Mouse (Mus musculus): ENCODE measurements around the gene Zfp622. TPM values are rescaled to one million over a fixed set of nuclear protein-coding genes. Genes with fewer than 3 reads are reported as not detected.

The Zfp622 gene
- polyA plus RNA-seq, 1 experiment = 29.7 TPM

DNA sequence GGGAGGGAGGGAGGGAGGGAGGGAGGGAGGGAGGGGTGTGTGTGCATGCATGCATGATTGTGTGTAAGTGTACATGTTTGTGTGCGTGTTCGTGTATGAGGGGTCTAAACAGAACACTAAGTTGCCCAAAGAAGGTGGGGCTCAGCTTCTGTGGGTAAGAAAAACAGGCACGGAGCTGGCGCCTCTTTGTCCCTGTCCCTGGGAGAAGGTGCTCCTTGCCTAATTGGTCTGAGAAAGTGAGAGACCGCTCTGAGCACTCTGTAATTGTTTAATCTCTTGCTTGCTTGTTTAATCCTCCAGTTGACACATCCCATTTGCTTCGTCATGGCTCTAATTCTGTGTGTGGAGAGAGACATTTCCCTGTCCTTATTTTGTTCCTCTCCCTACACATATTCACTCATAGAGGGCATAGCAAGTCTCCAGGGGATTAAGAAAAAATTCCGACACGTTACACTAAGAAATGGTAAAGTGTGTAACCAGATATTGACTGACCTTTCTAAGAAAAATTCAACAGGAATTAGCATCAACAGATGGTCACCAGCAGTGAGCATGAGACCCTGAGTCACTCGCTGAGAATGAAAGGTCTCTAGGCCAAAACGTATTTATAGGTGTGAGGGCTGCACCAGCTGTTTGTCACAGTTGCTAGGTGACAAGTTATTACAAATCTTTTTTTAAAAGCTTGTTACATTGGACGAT, 27.6 kb upstream of the Zfp622 start:
- Histone ChIP-seq H3K27ac (ENCODE audit: insufficient read depth, low read length) (no peak overlapping the region), H3K4me1 (ENCODE audit: control insufficient read depth, insufficient read depth, low read length) (no peaks in the 10 kb centered on the region), H3K4me3 (replicated peaks; ENCODE audit: insufficient read depth, low read depth, low read length) (no peak overlapping the region), H3K27me3 (ENCODE audit: control insufficient read depth, insufficient read depth, low read length) (no peaks in the 10 kb centered on the region)
- no peak for TF ChIP-seq POLR2A (IDR thresholded peaks at IDR 0.05; ENCODE audit: borderline replicate concordance, insufficient read depth, low read length)
- DNase-seq = no peak
- WGBS = 55% methylated on average over 11 of the region's 11 CpGs

GRCm38 (mm10) chr15:25957651-25958050, 26.5 kb upstream of the Zfp622 start:
- DNase-seq = no peak
- no peak overlapping the region for H3K27ac ChIP-seq (ENCODE audit: insufficient read depth, low read length)
- 86% methylated on average over 10 of the region's 10 CpGs for WGBS
- no peak overlapping the region for H3K4me3 ChIP-seq (replicated peaks; ENCODE audit: insufficient read depth, low read depth, low read length)
- H3K4me1 ChIP-seq (ENCODE audit: control insufficient read depth, insufficient read depth, low read length) = no peaks in the 10 kb centered on the region
- no peaks in the 10 kb centered on the region for H3K27me3 ChIP-seq (ENCODE audit: control insufficient read depth, insufficient read depth, low read length)
- TF ChIP-seq POLR2A (IDR thresholded peaks at IDR 0.05; ENCODE audit: borderline replicate concordance, insufficient read depth, low read length) (no peak), CTCF (IDR thresholded peaks at IDR 0.05; ENCODE audit: borderline replicate concordance, insufficient read depth, low read depth, low read length) (no peak)

GRCm38 (mm10) chr15:25959375-25959774, 24.8 kb upstream of the Zfp622 start:
- Histone ChIP-seq H3K4me3 (replicated peaks; ENCODE audit: insufficient read depth, low read depth, low read length) (no peak overlapping the region), H3K27ac (ENCODE audit: insufficient read depth, low read length) (no peak overlapping the region), H3K4me1 (ENCODE audit: control insufficient read depth, insufficient read depth, low read length) (no peaks in the 10 kb centered on the region), H3K27me3 (ENCODE audit: control insufficient read depth, insufficient read depth, low read length) (no peaks in the 10 kb centered on the region)
- DNase-seq = peak in 1 of 2 experiments; percentile 50
- WGBS = 16% methylated on average over 5 of the region's 5 CpGs
- no peak for TF ChIP-seq POLR2A (IDR thresholded peaks at IDR 0.05; ENCODE audit: borderline replicate concordance, insufficient read depth, low read length)
- TF ChIP-seq CTCF (IDR thresholded peaks at IDR 0.05; ENCODE audit: borderline replicate concordance, insufficient read depth, low read depth, low read length) = peak; percentile 29; the same call in 1 of the 2 replicates

GRCm38 (mm10) chr15:25960231-25960630, 23.9 kb upstream of the Zfp622 start:
- no peaks in the 10 kb centered on the region for H3K4me1 ChIP-seq (ENCODE audit: control insufficient read depth, insufficient read depth, low read length)
- H3K4me3 ChIP-seq (replicated peaks; ENCODE audit: insufficient read depth, low read depth, low read length) = no peak overlapping the region
- WGBS = 93% methylated on average over 5 of the region's 5 CpGs
- DNase-seq = no peak
- TF ChIP-seq POLR2A (IDR thresholded peaks at IDR 0.05; ENCODE audit: borderline replicate concordance, insufficient read depth, low read length) (no peak), CTCF (IDR thresholded peaks at IDR 0.05; ENCODE audit: borderline replicate concordance, insufficient read depth, low read depth, low read length) (no peak)
- no peak overlapping the region for H3K27ac ChIP-seq (ENCODE audit: insufficient read depth, low read length)
- no peaks in the 10 kb centered on the region for H3K27me3 ChIP-seq (ENCODE audit: control insufficient read depth, insufficient read depth, low read length)

- H3K27ac ChIP-seq (ENCODE audit: insufficient read depth, low read length) = no peak overlapping the region
- H3K4me3 ChIP-seq (replicated peaks; ENCODE audit: insufficient read depth, low read depth, low read length) = no peak overlapping the region
- no peaks in the 10 kb centered on the region for H3K27me3 ChIP-seq (ENCODE audit: control insufficient read depth, insufficient read depth, low read length)
- no peaks in the 10 kb centered on the region for H3K4me1 ChIP-seq (ENCODE audit: control insufficient read depth, insufficient read depth, low read length)
- TF ChIP-seq POLR2A (IDR thresholded peaks at IDR 0.05; ENCODE audit: borderline replicate concordance, insufficient read depth, low read length) = no peak
- TF ChIP-seq CTCF (IDR thresholded peaks at IDR 0.05; ENCODE audit: borderline replicate concordance, insufficient read depth, low read depth, low read length) = no peak
- WGBS = 84% methylated on average over 6 of the region's 6 CpGs
- no peak for DNase-seq
These were observed 17.9 kb upstream of the Zfp622 start for GRCm38 (mm10) chr15:25966220-25966774.

- Histone ChIP-seq H3K27ac (ENCODE audit: insufficient read depth, low read length) (no peak overlapping the region), H3K4me3 (replicated peaks; ENCODE audit: insufficient read depth, low read depth, low read length) (no peak overlapping the region), H3K4me1 (ENCODE audit: control insufficient read depth, insufficient read depth, low read length) (no peaks in the 10 kb centered on the region), H3K27me3 (ENCODE audit: control insufficient read depth, insufficient read depth, low read length) (no peaks in the 10 kb centered on the region)
- 90% methylated on average over 9 of the region's 9 CpGs for WGBS
- no peak for DNase-seq
- no peak for TF ChIP-seq CTCF (IDR thresholded peaks at IDR 0.05; ENCODE audit: borderline replicate concordance, insufficient read depth, low read depth, low read length)
- no peak for TF ChIP-seq POLR2A (IDR thresholded peaks at IDR 0.05; ENCODE audit: borderline replicate concordance, insufficient read depth, low read length)
These were observed 12.6 kb upstream of the Zfp622 start for GRCm38 (mm10) chr15:25971596-25971995.

DNA sequence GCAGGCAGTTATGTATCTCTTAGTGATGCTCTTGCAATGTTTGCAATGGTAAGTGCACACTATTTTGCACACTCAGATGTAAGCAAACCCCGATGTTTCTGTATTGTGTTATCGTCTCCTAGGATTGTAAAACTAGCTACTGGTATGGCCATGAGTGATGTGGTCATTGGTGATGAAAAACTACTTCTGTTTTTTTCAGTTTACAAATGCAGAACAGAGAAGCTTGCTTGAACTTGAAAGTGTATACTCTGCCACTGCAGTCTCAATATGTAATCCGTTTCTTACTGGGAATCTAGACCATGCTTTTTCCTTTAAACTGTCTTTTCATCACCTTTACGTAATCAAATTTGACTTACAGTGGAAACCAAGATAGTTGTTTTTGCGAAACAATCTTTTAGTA, 11.4 kb upstream of the Zfp622 start:
- DNase-seq = no peak
- no peaks in the 10 kb centered on the region for H3K27me3 ChIP-seq (ENCODE audit: control insufficient read depth, insufficient read depth, low read length)
- WGBS = 93% methylated on average over 5 of the region's 5 CpGs
- TF ChIP-seq CTCF (IDR thresholded peaks at IDR 0.05; ENCODE audit: borderline replicate concordance, insufficient read depth, low read depth, low read length) = no peak
- no peak for TF ChIP-seq POLR2A (IDR thresholded peaks at IDR 0.05; ENCODE audit: borderline replicate concordance, insufficient read depth, low read length)
- no peak overlapping the region for H3K27ac ChIP-seq (ENCODE audit: insufficient read depth, low read length)
- H3K4me1 ChIP-seq (ENCODE audit: control insufficient read depth, insufficient read depth, low read length) = no peaks in the 10 kb centered on the region
- H3K4me3 ChIP-seq (replicated peaks; ENCODE audit: insufficient read depth, low read depth, low read length) = no peak overlapping the region

DNA sequence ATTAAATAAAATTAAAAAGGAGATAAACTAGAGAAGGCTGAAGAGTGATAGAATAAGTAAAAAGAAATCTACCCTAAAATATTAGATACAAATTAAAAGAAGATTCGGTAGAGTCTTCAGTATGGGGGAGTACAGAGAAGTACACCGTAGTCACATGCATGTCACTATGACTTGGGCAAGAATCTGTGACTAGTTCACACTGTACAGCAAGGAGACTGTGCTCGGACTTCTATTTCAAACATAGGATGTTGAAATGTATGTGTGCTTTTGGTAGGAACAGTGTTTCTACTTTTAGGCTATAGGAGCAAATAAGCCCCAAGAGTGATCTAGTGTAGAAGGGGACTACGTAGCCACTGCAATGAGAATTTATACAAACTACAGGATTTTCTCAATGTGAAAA, 9.8 kb upstream of the Zfp622 start:
- H3K27me3 ChIP-seq (ENCODE audit: control insufficient read depth, insufficient read depth, low read length) = no peaks in the 10 kb centered on the region
- no peaks in the 10 kb centered on the region for H3K4me1 ChIP-seq (ENCODE audit: control insufficient read depth, insufficient read depth, low read length)
- no peak for TF ChIP-seq CTCF (IDR thresholded peaks at IDR 0.05; ENCODE audit: borderline replicate concordance, insufficient read depth, low read depth, low read length)
- TF ChIP-seq POLR2A (IDR thresholded peaks at IDR 0.05; ENCODE audit: borderline replicate concordance, insufficient read depth, low read length) = no peak
- H3K27ac ChIP-seq (ENCODE audit: insufficient read depth, low read length) = no peak overlapping the region
- 97% methylated on average over 4 of the region's 4 CpGs for WGBS
- H3K4me3 ChIP-seq (replicated peaks; ENCODE audit: insufficient read depth, low read depth, low read length) = no peak overlapping the region
- DNase-seq = no peak
